Mouse (Mus musculus): ENCODE measurements around the gene Ppat.
"Not testable (repeated sequence)": the region's sequence is repeated elsewhere in the genome, so short reads cannot be mapped to it uniquely, and the experiment has no call there.

The Ppat gene

DNA sequence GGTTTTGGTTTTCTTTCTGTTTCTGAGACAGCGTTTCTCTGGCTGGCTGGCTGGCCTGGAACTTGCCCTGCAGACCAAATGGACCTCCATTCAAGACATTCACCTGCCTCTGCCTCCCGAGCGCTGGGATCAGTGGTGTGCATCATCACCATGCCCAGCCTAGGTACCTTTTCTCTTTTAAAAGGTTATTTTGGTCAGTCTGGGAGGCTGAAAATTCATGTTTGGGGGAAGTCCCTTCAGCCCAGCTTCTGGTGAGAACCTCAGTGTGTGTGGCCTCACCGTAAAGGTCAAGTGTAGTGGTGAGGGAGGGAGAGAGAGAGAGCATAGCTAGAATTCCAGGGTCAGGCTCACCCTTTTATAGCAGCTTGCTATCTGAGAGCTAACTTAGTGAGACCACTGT, 3.6 kb downstream of the Ppat start:
- DNase-seq (ENCODE audit: low spot score in 2 of 2), result no peak

DNA sequence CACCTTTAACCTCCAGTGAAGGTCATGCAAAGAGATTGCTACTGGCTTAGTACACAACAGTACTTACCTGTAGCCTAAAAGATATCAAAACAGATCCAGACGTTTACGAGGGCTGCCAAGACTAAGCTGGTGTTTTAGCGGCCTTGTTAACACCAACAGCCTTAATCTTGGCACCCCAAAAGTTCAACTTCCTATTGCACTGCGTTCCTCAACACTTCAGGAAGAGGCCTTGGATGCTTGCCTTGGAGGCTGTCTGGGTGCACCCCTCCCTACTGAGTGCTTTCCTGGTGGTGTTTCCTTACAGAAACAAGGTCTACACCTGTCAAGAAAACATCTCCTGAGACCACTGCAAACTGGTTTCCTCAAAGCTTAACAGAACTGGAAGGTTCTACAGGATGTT, 4.2 kb downstream of the Ppat start:
- no peak for DNase-seq (ENCODE audit: low spot score in 2 of 2)

DNA sequence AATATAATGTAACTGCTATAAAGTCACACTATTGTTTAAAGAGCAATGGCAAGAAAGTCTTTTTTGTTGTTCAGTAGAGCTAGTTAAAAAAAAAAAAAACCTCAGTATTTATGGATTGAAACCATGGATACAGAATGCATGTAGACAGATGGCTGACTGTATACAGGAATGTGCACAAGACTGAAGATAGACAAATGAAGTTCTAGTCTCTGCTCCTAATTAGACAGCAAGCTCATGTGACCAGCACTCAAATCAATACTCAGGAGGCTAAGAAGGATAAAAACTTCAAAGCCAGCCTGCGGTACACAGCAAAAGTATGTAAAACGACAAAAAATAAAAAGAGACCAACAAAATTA, 5.7 kb downstream of the Ppat start:
- no peak for DNase-seq (ENCODE audit: low spot score in 2 of 2)

DNA sequence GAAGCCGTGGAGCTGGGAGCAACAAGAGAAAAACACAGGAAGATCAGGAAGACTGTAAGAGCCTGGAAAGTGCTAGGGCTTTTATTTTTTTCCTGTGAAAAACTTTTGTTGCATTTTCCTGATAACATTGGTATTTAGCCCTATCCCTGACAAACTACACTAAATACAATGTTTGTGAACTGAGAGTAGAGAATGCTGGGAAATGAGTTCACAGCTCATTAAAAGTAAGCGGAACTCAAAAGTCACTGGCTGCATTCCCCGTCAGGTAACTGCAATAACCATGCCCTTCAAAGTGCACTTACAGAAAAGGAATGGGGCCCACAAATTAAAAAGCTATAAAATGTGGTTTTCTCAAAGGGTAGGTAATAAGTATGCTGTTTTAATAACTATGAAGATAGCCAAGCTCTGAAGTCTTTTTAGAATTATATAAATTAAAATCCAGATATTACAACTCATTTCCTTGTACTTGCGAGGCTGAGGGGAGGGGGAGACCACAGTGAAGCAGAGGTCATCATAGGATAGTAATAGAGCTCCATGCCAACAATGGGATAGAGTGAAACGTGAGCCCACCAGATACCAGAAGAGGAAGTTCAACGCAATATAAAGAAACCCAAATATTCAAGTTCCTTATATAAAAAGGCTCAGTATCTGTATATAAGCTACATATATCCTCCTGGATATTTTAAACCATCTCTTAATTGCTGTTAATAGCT, 6.3 kb downstream of the Ppat start:
- DNase-seq (ENCODE audit: low spot score in 2 of 2), result no peak

DNA sequence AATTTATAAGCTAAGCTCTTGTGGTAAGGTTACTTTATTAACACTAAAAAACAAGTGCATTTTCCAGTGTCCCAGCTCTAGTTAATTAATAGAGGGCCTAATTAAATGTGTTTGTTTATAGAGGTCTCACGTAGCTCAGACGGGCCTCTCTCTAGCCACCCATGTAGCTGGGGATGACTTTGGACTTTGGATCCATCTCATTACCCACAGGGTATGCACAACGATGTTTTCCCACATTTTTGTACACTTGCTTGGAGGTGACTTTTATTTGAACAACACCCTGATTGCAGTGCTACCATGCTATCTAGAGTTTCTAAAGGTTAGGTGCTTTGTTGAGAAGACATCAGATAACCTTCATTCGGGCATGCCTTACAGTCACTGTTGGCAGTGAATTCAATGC, 8.9 kb downstream of the Ppat start:
- no peak for DNase-seq (ENCODE audit: low spot score in 2 of 2)

DNA sequence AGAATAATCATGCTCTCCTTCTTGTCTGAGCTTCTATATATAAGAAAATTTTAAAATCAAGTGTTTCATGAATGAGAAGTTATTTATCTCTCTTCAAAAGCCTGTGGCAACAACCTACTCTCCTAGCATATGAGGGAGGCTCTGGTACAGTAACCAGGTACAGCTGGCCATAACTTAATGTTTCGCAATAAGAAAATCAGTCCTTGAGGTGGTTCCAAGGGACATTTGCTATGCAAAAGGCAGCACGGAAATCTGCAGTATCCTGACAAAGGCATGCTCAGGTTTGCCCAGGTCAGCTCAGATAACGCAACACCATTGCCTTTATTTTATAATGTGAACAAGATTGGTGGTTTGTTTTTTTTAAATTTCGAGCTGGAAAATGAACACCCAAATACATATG, 9.4 kb downstream of the Ppat start:
- DNase-seq (ENCODE audit: low spot score in 2 of 2), result no peak

DNA sequence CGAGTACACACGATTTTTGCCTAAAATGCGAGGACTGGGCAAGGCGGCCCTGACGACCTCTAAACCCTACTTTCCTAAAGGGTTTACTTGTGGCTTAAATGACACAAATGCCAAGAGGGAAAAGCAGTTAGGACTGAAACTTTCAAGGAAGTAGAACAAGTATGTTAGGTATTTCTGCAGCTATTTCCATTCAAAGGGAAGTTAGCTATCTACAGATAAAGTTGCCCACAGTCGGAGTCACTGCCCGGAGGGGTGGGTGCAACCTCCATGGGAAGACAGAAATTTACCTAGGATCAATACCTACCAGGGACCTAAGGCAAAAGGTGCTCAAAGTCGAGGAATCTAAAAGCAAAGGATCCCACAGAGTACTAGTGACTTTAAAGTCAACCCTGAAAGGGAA, 11.7 kb downstream of the Ppat start:
- DNase-seq (ENCODE audit: low spot score in 2 of 2), result no peak

DNA sequence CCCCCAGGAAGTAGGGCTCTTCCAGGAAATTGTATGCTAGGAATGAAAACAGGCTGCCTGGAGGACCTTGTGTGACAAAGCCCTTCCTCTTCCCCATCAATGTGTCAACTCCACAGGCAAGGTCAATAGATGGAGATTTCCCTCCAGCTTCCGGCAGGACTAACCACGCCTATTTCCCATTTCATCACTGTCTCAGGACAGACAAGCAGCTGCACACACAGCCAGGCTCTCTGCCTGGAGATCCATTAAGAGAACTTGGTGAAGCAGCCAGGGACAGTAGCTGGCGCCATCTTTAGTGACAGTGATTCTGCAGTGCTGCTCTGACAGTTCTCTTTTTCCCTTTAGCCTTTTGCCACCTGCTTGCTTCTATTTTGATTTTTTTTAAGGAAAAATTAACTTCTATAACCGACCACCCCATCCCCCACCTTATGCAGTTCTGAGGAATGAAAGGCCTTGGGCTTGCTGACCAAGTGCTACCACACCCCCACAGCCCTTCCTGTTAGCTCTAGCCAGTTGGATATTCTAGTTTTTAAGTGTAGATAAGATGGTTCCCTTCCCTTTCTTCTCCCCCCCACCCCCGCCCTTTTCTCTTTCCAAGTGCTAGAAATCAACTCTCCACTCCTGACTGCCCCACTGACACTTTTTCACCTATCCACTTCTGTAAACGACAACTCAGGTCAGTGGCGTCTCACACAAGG, 22.0 kb downstream of the Ppat start:
- DNase-seq (ENCODE audit: low spot score in 2 of 2), result no peak

DNA sequence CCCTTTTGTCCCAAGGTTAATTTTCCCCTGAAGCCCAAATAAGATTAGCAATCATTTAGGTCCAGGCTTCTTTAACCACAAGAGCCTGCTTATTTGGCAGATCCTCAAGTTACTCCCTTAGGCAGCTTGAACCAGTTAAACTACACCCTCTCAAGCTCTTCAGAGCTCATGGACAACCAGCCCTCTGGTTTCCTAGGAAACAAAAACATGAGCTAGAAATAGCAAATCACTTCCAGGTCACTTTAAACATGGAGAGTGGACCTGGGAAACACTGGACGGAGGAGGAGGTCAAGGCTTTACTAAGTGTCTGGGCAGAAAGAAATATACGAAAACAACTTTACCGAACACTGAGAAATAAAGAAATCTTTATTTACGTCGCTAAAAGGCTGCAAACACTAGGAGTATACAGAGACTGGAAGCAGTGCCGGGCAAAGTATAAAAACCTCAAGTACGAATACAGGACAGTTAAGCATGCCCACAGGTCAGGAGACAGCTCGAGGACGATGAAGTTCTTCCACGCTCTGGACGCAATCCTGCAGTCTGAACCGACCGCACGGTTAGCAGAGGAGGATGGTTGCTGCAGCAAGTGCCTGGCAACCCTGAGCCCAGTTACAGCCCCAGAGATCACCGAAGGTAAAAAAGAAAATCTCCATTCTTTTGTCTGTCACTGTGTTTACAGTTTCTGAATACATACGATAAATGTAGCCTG, 23.1 kb downstream of the Ppat start:
- DNase-seq (ENCODE audit: low spot score in 2 of 2), result no peak

DNA sequence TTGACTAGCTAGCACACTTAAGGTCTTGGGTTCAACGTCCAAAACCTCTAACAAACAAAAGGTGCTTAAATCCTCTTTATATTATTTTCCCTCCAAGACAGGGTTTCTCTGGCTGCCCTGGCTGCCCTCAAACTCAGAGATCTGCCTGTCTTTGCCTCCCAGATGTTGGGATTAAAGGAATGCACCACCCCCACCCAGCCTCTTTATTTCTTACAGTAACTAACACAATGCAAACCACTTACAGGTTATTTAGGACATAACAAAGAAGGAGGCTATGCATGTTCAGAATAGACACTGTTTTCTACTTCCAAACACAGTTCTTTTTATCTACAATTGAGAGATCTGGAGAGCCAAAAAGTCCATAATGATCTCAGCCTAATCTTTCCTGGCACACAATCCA, 27.1 kb downstream of the Ppat start:
- DNase-seq (ENCODE audit: low spot score in 2 of 2), result no peak

DNA sequence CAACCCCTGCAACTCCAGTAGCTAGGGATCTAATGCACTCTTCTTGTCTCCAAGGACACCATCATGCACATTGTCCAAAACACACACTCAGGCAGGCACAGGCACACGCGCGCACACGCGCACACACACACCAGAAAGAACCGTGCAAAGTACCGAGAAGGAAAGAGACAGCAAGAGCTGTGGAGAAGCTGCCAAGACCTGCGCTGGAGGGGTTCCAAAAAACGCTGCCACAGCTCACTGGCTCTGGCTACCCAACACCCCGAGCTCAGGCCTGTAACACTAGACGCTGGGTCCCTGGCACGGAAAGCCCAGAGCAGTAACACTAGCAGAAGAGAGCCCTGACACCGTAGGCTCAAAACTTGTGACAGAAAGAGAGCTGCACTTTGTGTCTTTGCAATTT, 27.9 kb downstream of the Ppat start:
- peak in 1 of 2 experiments; percentile 24 for DNase-seq (ENCODE audit: low spot score in 2 of 2)

DNA sequence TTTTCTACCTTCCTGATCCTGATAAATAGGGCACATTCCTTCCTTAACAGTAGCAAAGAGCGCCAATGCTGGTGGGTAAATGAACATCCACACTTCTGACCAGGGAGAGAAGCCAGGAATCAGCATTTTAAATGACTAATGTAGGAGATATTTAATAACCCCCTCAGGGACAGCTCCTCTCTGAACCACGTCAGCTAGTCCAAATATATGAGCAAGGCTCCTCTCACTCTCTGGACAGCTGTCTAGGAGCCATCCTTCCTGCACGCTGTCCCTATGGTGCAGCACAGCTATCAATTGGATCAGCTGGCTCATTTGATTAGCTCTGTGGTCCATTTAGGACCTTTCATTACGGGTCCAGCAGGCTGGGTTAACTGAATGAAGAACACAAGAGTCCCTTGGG, 28.5 kb downstream of the Ppat start:
- no peak for DNase-seq (ENCODE audit: low spot score in 2 of 2)

DNA sequence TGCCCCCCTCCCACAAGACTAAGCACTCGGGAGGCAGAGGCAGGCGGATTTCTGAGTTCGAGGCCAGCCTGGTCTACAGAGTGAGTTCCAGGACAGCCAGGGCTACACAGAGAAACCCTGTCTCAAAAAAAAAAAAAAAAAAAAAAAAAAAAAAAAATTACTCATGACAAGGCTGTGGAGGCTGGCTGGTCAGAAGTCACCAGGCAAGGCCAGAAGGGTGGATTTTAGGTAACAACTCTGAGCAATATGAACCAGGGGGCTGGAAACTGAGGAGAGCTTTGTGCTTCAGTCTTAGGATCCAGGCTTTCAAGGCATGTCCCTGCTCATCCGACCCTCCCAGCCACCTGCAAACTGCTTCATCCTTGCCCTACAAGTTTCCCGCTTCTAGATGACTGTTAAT, 38.9 kb downstream of the Ppat start:
- not testable (repeated sequence) for DNase-seq (ENCODE audit: low spot score in 2 of 2)

DNA sequence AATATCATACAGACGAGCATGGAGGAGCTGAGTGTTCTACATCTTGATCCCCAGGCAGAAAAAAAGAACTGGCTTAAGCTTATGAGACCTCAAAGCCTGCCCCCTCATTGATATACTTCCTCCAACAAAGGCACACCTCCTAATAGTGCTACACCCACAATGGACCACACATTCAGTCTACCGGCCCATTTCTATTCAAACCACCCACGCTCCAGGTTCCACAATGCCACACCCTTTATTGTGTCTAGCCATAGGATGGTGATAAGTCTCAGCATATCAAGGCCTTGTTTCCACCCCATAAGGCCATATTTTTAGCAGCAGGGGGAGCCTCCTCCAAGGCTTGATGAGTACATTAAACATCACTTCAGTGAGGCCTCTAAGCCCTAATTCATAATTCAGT, 40.6 kb downstream of the Ppat start:
- no peak for DNase-seq (ENCODE audit: low spot score in 2 of 2)

DNA sequence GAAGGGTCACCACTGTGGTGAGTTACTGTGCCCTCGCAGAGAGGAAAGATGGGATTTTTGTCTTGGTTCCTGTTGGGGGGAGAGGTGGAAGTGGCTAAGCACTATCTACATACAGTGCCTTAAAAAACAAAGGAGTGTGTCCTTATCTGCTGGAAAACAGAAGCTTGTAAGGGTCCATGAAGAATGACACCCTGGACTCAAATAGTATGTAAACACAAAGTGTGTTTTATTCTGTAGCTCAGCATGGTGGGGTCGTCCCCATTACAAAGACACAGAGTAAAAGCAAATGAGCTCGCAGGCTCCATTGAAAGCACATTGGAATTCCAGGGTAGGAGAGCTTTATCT, 45.3 kb downstream of the Ppat start:
- DNase-seq (ENCODE audit: low spot score in 2 of 2), result no peak

DNA sequence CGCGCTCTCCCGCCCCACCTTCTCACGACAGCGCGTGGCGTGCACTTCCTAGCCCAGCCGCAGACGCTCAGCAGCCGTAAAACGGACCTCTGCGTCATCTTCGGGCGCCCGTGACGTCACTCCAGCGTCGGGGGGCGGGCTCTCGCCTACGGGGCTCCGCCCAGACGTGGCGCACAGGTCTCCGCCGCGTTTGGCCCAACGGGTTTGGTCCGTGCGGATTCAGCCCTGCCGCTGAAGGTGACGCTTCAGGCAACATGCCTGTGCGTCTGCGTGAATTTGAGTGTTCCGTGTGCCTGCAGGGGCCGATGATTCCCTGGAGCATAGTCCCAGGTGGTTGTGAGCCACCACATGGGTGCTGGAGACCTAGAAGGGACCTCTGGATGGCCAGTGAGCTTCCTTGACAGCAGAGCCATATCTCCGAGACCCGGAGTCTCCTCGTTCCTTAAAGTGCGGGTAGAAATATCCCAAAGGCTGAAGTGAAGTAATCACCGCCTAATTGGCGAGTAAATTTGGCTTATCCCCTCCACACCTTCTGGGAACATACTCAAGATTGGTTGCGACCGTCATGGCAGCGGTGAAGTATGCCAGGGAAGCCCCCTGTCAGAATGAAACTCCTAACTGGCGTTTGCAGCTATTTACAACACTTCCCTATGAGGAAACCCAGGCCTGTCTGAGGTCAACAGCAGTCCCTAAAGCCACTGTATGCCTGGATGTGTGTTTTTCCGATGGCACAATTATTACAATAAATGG, 45.8 kb downstream of the Ppat start, which contains the start of gene Aasdh:
Aasdh (minus strand) TSS at position 110 of the 750 bp plus-strand sequence.
- peak; percentile 89 to 95 for DNase-seq (ENCODE audit: low spot score in 2 of 2)

DNA sequence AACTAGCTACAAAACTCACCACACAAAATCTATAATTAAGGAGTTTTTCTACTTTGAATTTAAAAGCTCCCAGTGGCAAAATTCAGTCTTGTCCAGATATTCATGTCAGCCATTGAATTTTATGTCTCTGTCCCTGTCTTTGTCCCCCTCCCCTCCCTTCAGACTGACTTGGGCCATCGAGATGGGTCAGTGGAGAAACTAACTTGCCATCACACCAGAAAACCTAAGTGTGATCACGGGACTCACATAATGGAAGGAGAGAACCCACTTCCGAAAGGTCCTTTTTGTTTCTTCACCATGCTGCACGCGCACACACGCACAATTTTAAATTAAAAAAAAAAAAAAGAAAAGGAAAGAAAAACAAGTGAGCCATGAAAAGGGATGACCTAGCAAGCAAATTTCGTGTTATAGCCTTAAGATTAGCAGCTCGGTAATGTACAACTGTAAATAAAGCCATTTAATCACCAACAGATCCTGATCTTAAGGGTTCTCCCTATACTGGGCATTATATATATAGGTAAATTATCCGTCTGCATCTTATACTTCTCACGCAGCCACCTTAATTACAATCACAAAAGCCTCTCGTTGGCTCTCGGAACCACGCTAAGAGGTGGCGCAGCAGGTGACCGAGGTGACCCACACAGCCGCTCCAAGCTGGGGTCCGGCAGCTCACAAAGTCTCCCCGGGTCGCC, 46.5 kb downstream of the Ppat start:
- DNase-seq (ENCODE audit: low spot score in 2 of 2), result no peak

DNA sequence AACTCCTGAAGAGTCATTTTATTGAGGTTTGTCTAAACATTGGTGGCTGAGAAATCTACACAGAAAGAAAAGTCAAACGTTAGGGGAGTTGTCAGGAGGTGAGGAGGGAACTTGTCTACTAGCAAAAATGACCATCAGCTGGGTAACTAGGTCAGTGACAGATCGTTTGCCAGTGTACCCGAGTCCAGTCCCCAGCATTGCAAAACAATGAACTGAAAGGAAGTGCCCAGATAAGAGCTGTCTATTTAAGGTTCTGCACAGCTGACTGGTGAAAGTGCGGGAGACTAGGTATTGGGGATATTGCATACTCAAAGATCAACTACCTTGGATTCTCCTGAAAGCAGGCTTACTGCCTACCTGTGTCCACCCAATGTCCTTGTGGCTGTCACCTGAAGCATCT, 49.2 kb downstream of the Ppat start:
- DNase-seq (ENCODE audit: low spot score in 2 of 2), result no peak

DNA sequence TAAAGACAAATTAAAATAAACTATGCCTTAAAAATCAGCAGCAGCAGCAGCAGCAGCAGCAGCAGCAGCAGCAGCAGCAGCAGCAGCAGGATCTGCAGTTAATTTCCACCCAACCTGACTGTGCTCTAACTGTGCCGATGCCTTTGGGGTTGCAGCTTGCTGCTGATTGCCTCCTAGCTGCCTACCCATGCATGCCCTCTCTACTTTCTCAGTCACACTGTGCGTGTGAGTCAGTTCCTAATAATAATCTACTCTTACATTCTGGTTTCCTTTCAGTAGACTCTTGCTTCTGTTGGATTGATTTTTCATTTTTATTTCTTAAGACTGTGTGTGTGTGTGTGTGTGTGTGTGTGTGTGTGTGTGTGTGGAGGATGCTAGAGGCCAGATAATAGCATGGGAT, 58.3 kb downstream of the Ppat start:
- DNase-seq (ENCODE audit: low spot score in 2 of 2), result no peak

DNA sequence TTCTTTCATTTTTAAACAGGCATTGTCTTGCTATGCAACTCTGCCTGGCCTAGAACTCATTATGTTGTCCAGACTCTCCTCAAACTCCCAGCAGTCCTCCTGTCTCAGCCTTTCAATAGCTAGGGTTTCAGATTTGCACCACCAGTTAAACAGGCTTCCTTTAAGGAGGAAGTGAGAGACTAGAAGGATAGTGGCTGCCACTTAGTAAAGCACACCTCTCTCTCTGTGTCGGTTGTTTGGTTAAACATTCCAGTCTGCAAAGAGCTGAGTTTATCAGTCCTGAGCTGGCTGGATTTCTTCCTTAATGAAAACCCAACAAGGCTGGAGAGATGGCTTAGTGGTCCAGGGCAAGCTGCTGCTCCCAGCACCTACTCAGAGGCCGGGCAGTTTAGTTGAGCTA, 58.8 kb downstream of the Ppat start:
- no peak for DNase-seq (ENCODE audit: low spot score in 2 of 2)

DNA sequence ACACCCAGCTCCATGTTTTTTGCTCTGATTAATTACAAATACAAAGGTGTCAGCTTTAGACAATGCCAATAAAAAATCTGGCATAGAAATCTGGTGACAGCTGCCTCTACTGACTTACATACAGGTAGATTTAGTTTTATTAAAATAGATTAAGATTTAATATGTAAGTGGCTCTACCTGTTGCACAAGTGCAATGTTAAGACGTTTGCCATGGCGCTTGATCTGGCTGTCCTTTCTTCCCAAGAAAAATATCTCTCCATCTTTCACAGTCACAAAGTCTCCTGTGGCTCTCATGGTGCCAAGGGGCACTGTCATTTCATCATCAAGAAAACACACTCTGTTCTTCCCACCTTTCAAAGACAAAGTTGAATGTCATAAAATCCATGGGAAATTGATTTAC, 64.4 kb downstream of the Ppat start:
- DNase-seq (ENCODE audit: low spot score in 2 of 2), result no peak

DNA sequence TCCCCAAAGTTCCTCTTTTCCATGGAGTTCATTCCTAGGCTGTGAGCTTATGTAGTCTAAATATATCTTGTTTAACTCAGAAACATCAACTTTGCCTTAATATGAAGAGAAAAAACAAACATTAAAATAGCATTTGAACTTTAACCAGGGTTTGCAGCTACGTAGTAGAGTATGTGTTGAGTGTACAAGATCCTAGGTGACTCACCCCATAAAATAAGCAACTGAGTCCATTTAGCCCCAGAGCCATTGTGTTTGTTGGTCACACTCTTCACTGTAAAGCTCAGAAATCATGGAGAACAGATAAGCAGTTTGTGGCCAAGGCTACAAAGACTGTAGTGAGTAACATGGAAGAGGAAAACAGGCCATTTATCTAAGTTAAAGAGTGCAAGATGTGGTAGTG, 67.3 kb downstream of the Ppat start:
- DNase-seq (ENCODE audit: low spot score in 2 of 2), result no peak
